Mouse (Mus musculus) kidney, postnatal 10 days (tissue): ENCODE measurements around the gene Gm10447.

Source experiments
- DNase-seq: peaks from one replicate; pipeline ENCODE4 v3.0.0; 2021; ENCODE audit warnings: mixed read lengths

The Gm10447 gene

GRCm38 (mm10) chr11:53478383-53479170, 21.7 kb upstream of the Gm10447 start:
- DNase-seq, result peak; percentile 45

GRCm38 (mm10) chr11:53477833-53478232, 20.9 kb upstream of the Gm10447 start:
- no peak for DNase-seq

- DNase-seq, result no peak
These were observed 18.7 kb upstream of the Gm10447 start for GRCm38 (mm10) chr11:53475620-53476019.

GRCm38 (mm10) chr11:53472709-53473108, 15.8 kb upstream of the Gm10447 start:
- DNase-seq, result no peak

GRCm38 (mm10) chr11:53469968-53470695, 13.2 kb upstream of the Gm10447 start, which contains the start of gene Gm9837:
TSS of gene Gm9837 (minus strand) at chr11:53470479.
- DNase-seq, result peak; percentile 95

GRCm38 (mm10) chr11:53469294-53469967, 12.5 kb upstream of the Gm10447 start:
- DNase-seq, result no peak

GRCm38 (mm10) chr11:53466231-53466971, 9.5 kb upstream of the Gm10447 start:
- DNase-seq, result peak; percentile 89

- peak; percentile 33 for DNase-seq
These were observed 6.9 kb upstream of the Gm10447 start for GRCm38 (mm10) chr11:53463551-53464424.

- DNase-seq, result no peak
These were observed 4.8 kb upstream of the Gm10447 start for GRCm38 (mm10) chr11:53461727-53462126.

GRCm38 (mm10) chr11:53460192-53460591, 3.3 kb upstream of the Gm10447 start:
- DNase-seq, result no peak

GRCm38 (mm10) chr11:53458996-53459395, 2.1 kb upstream of the Gm10447 start:
- no peak for DNase-seq

- no peak for DNase-seq
These were observed 553 bp upstream of the Gm10447 start for GRCm38 (mm10) chr11:53457372-53457954.

GRCm38 (mm10) chr11:53453031-53453430, 3.9 kb downstream of the Gm10447 start:
- DNase-seq, result no peak

- no peak for DNase-seq
These were observed 4.5 kb downstream of the Gm10447 start for GRCm38 (mm10) chr11:53452396-53452795.

- no peak for DNase-seq
These were observed 5.5 kb downstream of the Gm10447 start for GRCm38 (mm10) chr11:53451361-53451760.

GRCm38 (mm10) chr11:53450070-53450705, 6.7 kb downstream of the Gm10447 start:
- DNase-seq, result no peak

GRCm38 (mm10) chr11:53448529-53448928, 8.4 kb downstream of the Gm10447 start:
- peak; percentile 63 for DNase-seq

- no peak for DNase-seq
These were observed 8.9 kb downstream of the Gm10447 start for GRCm38 (mm10) chr11:53447996-53448395.

GRCm38 (mm10) chr11:53446183-53446582, 10.7 kb downstream of the Gm10447 start:
- DNase-seq, result no peak

- DNase-seq, result no peak
These were observed 11.3 kb downstream of the Gm10447 start for GRCm38 (mm10) chr11:53445562-53445961.

GRCm38 (mm10) chr11:53443861-53444260, 13.0 kb downstream of the Gm10447 start:
- peak; percentile 59 for DNase-seq
